Mouse (Mus musculus) heart, embryonic 16.5 days (tissue): ENCODE data around the gene Pdzrn3. TPM values are rescaled to one million over a fixed set of nuclear protein-coding genes. Genes with fewer than 3 reads are reported as not detected.

Experiments used
- ATAC-seq: fragments of 200-750 bp; cut with Nextera tagmentation; replicated peaks from 2 replicates; pipeline ENCODE4 v1.8.0; 2017; ENCODE audit warnings: moderate number of reproducible peaks; ENCODE audit not compliant: insufficient read depth, low FRiP score; ENCODE audit errors: extremely low read depth
- H3K27ac ChIP-seq: fragments of 300-500 bp; sonication (generic); 2 replicates; pipeline ENCODE4 v1.5.1; 2014; ENCODE audit warnings: mild to moderate bottlenecking, low read length, control low read depth, moderate library complexity
- H3K27me3 ChIP-seq: fragments of 300-500 bp; sonication (generic); 2 replicates; pipeline ENCODE4 v1.6.1; 2014; ENCODE audit warnings: low read length, mixed read lengths; ENCODE audit not compliant: control insufficient read depth, insufficient read depth
- H3K36me3 ChIP-seq: fragments of 300-500 bp; sonication (generic); 2 replicates; pipeline ENCODE4 v1.6.1; 2014; ENCODE audit not compliant: control insufficient read depth, insufficient read depth
- H3K4me1 ChIP-seq: fragments of 300-500 bp; sonication (generic); 2 replicates; pipeline ENCODE4 v1.6.1; 2014; ENCODE audit warnings: low read length, mixed read lengths; ENCODE audit not compliant: control insufficient read depth, insufficient read depth
- H3K4me2 ChIP-seq: fragments of 300-500 bp; sonication (generic); 2 replicates; pipeline ENCODE4 v1.6.1; 2014; ENCODE audit warnings: low read depth, mild to moderate bottlenecking, control low read depth, low read length
- H3K4me3 ChIP-seq: fragments of 300-500 bp; sonication (generic); 2 replicates; pipeline ENCODE4 v1.5.1; 2014; ENCODE audit warnings: mild to moderate bottlenecking, control low read depth, low read length
- H3K9ac ChIP-seq: fragments of 300-500 bp; sonication (generic); 2 replicates; pipeline ENCODE4 v1.6.1; 2014; ENCODE audit warnings: low read length, control low read depth
- H3K9me3 ChIP-seq: fragments of 300-500 bp; sonication (generic); replicated peaks from 2 replicates; pipeline ENCODE4 v1.6.1; 2016; ENCODE audit warnings: low read length; ENCODE audit not compliant: control insufficient read depth
- WGBS: fragments of 180-500 bp; shearing (Covaris S2); extraction: QIAGEN DNeasy Blood & Tissue Kit; methylation state at CpG from one replicate; pipeline ENCODE4 v1.1.7; 2014; 5-methylcytosine and 5-hydroxymethylcytosine counted together
- polyA plus RNA-seq: library from polyadenylated mRNA; unstranded; fragments of >200 nt; fragmentation: Nextera tagmentation; extraction: Ambion mirVana; gene quantifications from 2 replicates; pipeline ENCODE4 v1.2.1, GENCODE M21; 2015

Gene Pdzrn3
- polyA plus RNA-seq, 1 experiment from 2014 or later: 13.1 TPM

- no peak for ATAC-seq
- Histone ChIP-seq H3K4me2 (no peak overlapping the region), H3K27ac (no peak overlapping the region), H3K27me3 (no peaks in the 10 kb centered on the region), H3K4me1 (no peaks in the 10 kb centered on the region), H3K4me3 (no peak overlapping the region), H3K9me3 (no peaks in the 10 kb centered on the region), H3K9ac (no peak overlapping the region), H3K36me3 (no peaks in the 10 kb centered on the region)
- 77% methylated on average over 2 of the region's 2 CpGs for WGBS
These were observed 15.1 kb upstream of the Pdzrn3 start for GRCm38 (mm10) chr6:101392801-101393117.

GRCm38 (mm10) chr6:101392107-101392800 is 14.6 kb upstream of the Pdzrn3 start:
- H3K36me3 ChIP-seq: no peaks in the 10 kb centered on the region
- H3K9me3 ChIP-seq: no peaks in the 10 kb centered on the region
- H3K4me1 ChIP-seq: no peaks in the 10 kb centered on the region
- H3K4me2 ChIP-seq: no peak overlapping the region
- H3K27ac ChIP-seq: no peak overlapping the region
- no peak for ATAC-seq
- no peak overlapping the region for H3K4me3 ChIP-seq
- WGBS: 81% methylated on average over 8 of the region's 8 CpGs
- no peak overlapping the region for H3K9ac ChIP-seq
- no peaks in the 10 kb centered on the region for H3K27me3 ChIP-seq

- no peak overlapping the region for H3K4me2 ChIP-seq
- no peaks in the 10 kb centered on the region for H3K9me3 ChIP-seq
- no peaks in the 10 kb centered on the region for H3K36me3 ChIP-seq
- no peak overlapping the region for H3K4me3 ChIP-seq
- ATAC-seq: no peak
- H3K9ac ChIP-seq: no peak overlapping the region
- no peaks in the 10 kb centered on the region for H3K27me3 ChIP-seq
- H3K4me1 ChIP-seq: no peaks in the 10 kb centered on the region
- H3K27ac ChIP-seq: no peak overlapping the region
- WGBS: 83% methylated on average over 7 of the region's 7 CpGs
These were observed 7.8 kb upstream of the Pdzrn3 start for GRCm38 (mm10) chr6:101385490-101385889.

GRCm38 (mm10) chr6:101384958-101385357 is 7.3 kb upstream of the Pdzrn3 start:
- no peaks in the 10 kb centered on the region for H3K27me3 ChIP-seq
- H3K4me3 ChIP-seq: no peak overlapping the region
- no peak overlapping the region for H3K27ac ChIP-seq
- no peak overlapping the region for H3K9ac ChIP-seq
- no peak for ATAC-seq
- no peaks in the 10 kb centered on the region for H3K36me3 ChIP-seq
- 78% methylated on average over 7 of the region's 7 CpGs for WGBS
- H3K4me2 ChIP-seq: no peak overlapping the region
- H3K4me1 ChIP-seq: no peaks in the 10 kb centered on the region
- H3K9me3 ChIP-seq: no peaks in the 10 kb centered on the region

DNA sequence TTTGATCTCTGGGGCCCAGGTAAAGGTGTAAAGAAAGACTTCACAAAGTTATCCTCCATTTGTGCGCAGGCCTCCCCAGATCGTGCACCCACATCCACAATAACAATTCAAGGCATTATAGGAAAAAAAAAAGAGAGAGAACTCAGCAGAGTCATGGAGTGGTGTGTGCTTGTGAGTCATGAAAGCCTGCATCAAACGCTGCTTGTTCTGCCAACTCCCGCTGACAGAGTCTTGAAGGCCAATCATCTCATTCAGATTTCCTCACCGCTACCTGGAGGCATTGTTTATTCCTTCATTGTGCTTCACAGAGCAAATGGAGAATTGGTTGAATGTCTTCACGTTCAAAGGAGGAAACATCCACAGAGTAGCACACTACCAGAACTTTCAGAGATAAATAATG is 6.8 kb upstream of the Pdzrn3 start:
- Histone ChIP-seq H3K9me3 (no peaks in the 10 kb centered on the region), H3K4me3 (no peak overlapping the region), H3K27me3 (no peaks in the 10 kb centered on the region), H3K4me1 (no peaks in the 10 kb centered on the region), H3K27ac (no peak overlapping the region), H3K4me2 (no peak overlapping the region), H3K36me3 (no peaks in the 10 kb centered on the region), H3K9ac (no peak overlapping the region)
- ATAC-seq: no peak
- WGBS: 77% methylated on average over 6 of the region's 6 CpGs

- 75% methylated on average over 4 of the region's 4 CpGs for WGBS
These were observed 5.2 kb upstream of the Pdzrn3 start for GRCm38 (mm10) chr6:101382891-101383290.

DNA sequence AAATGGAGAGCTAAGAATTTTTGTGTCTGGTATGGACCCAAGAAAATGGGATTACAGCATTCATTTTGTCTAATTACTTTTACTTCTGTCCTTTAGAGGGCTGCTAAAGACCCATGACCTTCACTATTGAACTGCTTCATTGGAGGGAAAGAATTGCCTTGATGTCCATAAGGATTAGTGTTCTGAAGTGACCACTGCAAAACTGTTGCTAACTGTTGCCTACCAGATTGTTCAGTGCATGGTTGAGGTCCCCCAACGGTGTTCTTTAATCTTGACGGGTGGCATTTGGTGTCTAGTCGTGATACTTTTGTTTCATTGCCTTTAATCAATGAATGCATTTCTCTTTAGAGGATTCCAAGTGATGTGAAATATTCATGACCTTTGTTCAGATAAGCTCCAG is 1.8 kb upstream of the Pdzrn3 start:
- Histone ChIP-seq H3K4me3 (no peak overlapping the region), H3K36me3 (no peaks in the 10 kb centered on the region), H3K9me3 (no peaks in the 10 kb centered on the region), H3K4me2 (no peak overlapping the region), H3K27me3 (no peaks in the 10 kb centered on the region), H3K4me1 (0 out of 2 replicates have a peak, but pooled peaks cover 6% of the 10 kb centered on the region), H3K27ac (no peak overlapping the region), H3K9ac (no peak overlapping the region)
- WGBS: 61% methylated on average over 3 of the region's 3 CpGs
- no peak for ATAC-seq

More at GRCm38 (mm10) chr6:101382891-101383290, 5.2 kb upstream of the Pdzrn3 start:
- no peaks in the 10 kb centered on the region for H3K9me3 ChIP-seq
- H3K36me3 ChIP-seq: no peaks in the 10 kb centered on the region
- H3K4me3 ChIP-seq: no peak overlapping the region
- H3K27me3 ChIP-seq: no peaks in the 10 kb centered on the region
- no peak overlapping the region for H3K4me2 ChIP-seq
- H3K9ac ChIP-seq: no peak overlapping the region
- 0 out of 2 replicates have a peak, but pooled peaks cover 2% of the 10 kb centered on the region for H3K4me1 ChIP-seq
- no peak overlapping the region for H3K27ac ChIP-seq
- ATAC-seq: no peak

DNA sequence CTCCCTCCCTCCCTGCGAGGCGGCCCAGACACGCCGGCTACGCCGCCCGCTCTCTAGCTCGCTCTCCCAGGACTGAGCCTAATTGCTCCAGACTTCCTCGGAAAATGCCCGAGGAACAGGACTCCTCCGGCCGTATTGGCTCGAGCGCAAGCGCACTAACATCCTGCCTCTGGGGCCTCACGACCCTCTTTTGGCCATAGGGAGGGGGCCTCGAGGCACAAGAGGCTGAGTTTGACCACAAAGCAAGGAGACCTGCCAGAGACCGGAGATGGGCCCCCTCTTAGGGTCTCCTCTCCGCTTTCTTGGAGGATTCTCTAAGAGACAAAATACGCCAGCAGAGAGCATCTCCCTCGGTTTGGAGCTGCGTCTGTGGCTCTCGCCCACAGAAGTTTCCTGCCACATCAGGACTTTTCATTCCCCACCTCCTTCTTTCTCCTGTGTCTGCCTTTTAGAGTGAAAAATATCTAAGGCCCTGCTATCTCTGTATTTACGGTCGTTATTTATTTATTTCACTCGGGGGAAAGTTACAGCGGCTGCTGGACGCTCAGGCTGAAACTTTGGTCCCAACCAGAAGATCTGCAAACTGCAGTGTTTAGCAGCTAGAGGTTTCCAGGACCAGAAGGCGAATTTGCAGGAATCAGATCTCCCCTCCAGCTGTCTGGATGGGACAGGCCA is 375 bp upstream of the Pdzrn3 start:
- peak; percentile 81 for ATAC-seq
- WGBS: under 1% methylated on average over 24 of the region's 29 CpGs
- Histone ChIP-seq H3K27me3 (no peaks in the 10 kb centered on the region), H3K27ac (peak overlapping the region; percentile 86), H3K9me3 (no peaks in the 10 kb centered on the region), H3K4me2 (peak overlapping the region; percentile 87), H3K4me3 (peak overlapping the region; percentile 64), H3K4me1 (peaks cover 16% of the 10 kb centered on the region), H3K36me3 (no peaks in the 10 kb centered on the region), H3K9ac (peak overlapping the region; percentile 77)

DNA sequence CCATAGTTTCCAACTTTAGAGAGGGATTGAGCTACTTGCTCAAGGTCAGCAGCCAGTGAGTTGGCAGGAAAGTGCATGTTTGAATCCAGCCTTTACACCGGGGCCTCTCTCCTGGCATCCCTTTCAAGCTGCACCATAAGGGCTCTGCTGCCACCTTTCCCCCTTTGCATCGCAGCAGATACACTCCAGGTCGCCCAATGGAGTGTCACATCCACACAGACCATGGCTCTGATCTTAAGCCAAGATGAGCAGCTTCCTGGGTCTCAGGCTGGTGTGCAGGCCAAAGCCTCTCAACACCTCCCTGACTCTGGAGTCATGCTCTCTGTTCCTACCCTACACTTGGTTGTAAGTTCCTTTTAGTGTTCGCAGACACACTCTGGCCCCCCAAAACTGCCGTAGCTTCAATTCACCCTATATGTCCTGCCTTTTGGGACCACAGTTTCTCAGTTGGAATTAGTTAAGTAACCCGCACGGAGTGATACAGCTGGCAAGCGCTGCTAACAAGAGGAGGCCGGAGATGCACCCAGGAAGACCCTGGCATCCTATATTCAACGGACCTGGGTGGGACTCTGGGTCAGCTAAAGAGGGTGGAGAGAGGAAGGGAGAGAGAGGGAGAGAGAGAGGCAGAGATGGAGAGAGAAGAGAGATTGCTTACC is 1.1 kb downstream of the Pdzrn3 start:
- peak overlapping the region; percentile 86 for H3K27ac ChIP-seq
- H3K27me3 ChIP-seq: no peaks in the 10 kb centered on the region
- no peaks in the 10 kb centered on the region for H3K36me3 ChIP-seq
- peak overlapping the region; percentile 64 for H3K4me3 ChIP-seq
- peaks cover 19% of the 10 kb centered on the region for H3K4me1 ChIP-seq
- no peak for ATAC-seq
- peak overlapping the region; percentile 87 for H3K4me2 ChIP-seq
- no peaks in the 10 kb centered on the region for H3K9me3 ChIP-seq
- WGBS: 2% methylated on average over 10 of the region's 10 CpGs
- peak overlapping the region; percentile 77 for H3K9ac ChIP-seq
